Mouse (Mus musculus) heart, embryonic 14.5 days (tissue): ENCODE measurements around the gene Uvrag. TPM values are rescaled to one million over a fixed set of nuclear protein-coding genes. Genes with fewer than 3 reads are reported as not detected.

Experiments
- ATAC-seq: fragments of 200-750 bp; cut with Nextera tagmentation; 2 replicates; pipeline ENCODE4 v1.8.0; 2017; ENCODE audit warnings: low read depth, moderate TSS enrichment; ENCODE audit not compliant: insufficient number of reproducible peaks, insufficient read depth, low FRiP score
- H3K27ac ChIP-seq, 2 experiments: fragments of 200-500 bp in 1 of 2; fragments of 300-500 bp in 1 of 2; sonication (generic) in 1 of 2; replicated peaks in 1 of 2; 2 replicates each; pipeline ENCODE4 v1.5.1; 2012 to 2014; ENCODE audit warnings: low read depth in 2 of 2, low read length in 2 of 2, control low read depth in 1 of 2, mild to moderate bottlenecking in 1 of 2, mixed read lengths in 1 of 2; ENCODE audit not compliant: control insufficient read depth in 1 of 2, insufficient read depth in 1 of 2
- H3K27me3 ChIP-seq: fragments of 300-500 bp; sonication (generic); 2 replicates; pipeline ENCODE4 v1.6.1; 2014; ENCODE audit warnings: mild to moderate bottlenecking, low read length, control low read depth; ENCODE audit not compliant: control insufficient read depth, insufficient read depth
- H3K36me3 ChIP-seq: fragments of 300-500 bp; sonication (generic); 2 replicates; pipeline ENCODE4 v1.6.1; 2014; ENCODE audit warnings: mild to moderate bottlenecking, control low read depth, low read length, mixed read lengths; ENCODE audit not compliant: control insufficient read depth, insufficient read depth
- H3K4me1 ChIP-seq, 2 experiments: fragments of 200-500 bp in 1 of 2; fragments of 300-500 bp in 1 of 2; sonication (generic) in 1 of 2; 2 replicates each; pipeline ENCODE4 v1.6.1; 2012 to 2014; ENCODE audit warnings: low read length in 2 of 2, control low read depth in 1 of 2, mixed read lengths in 1 of 2; ENCODE audit not compliant: control insufficient read depth in 2 of 2, insufficient read depth in 2 of 2
- H3K4me2 ChIP-seq: fragments of 300-500 bp; sonication (generic); 2 replicates; pipeline ENCODE4 v1.6.1; 2014; ENCODE audit warnings: mild to moderate bottlenecking, low read length
- H3K4me3 ChIP-seq, 2 experiments: fragments of 200-500 bp in 1 of 2; fragments of 300-500 bp in 1 of 2; sonication (generic) in 1 of 2; 2 replicates each; pipeline ENCODE4 v1.5.1; 2012 to 2014; ENCODE audit warnings: low read length in 2 of 2, mild to moderate bottlenecking in 2 of 2, control low read depth in 1 of 2, low read depth in 1 of 2, moderate library complexity in 1 of 2; ENCODE audit not compliant: control insufficient read depth in 1 of 2, insufficient read depth in 1 of 2
- H3K9ac ChIP-seq: fragments of 300-500 bp; sonication (generic); 2 replicates; pipeline ENCODE4 v1.6.1; 2014; ENCODE audit warnings: mild to moderate bottlenecking, low read length
- H3K9me3 ChIP-seq: fragments of 300-500 bp; sonication (generic); 2 replicates; pipeline ENCODE4 v1.6.1; 2016; ENCODE audit warnings: low read length, control low read depth; ENCODE audit not compliant: control insufficient read depth
- whole genome bisulfite sequencing: fragments of 180-500 bp; shearing (Covaris S2); extraction: QIAGEN DNeasy Blood & Tissue Kit; methylation state at CpG from one replicate; pipeline ENCODE4 v1.1.7; 2014; 5-methylcytosine and 5-hydroxymethylcytosine counted together
- polyA plus RNA-seq: library from polyadenylated mRNA; unstranded; fragments of >200 nt; fragmentation: Nextera tagmentation; extraction: Ambion mirVana; gene quantifications from 2 replicates; pipeline ENCODE4 v1.2.1, GENCODE M21; 2014

Gene Uvrag
- polyA plus RNA-seq, 1 experiment from 2014 or later: 18.9 TPM

DNA sequence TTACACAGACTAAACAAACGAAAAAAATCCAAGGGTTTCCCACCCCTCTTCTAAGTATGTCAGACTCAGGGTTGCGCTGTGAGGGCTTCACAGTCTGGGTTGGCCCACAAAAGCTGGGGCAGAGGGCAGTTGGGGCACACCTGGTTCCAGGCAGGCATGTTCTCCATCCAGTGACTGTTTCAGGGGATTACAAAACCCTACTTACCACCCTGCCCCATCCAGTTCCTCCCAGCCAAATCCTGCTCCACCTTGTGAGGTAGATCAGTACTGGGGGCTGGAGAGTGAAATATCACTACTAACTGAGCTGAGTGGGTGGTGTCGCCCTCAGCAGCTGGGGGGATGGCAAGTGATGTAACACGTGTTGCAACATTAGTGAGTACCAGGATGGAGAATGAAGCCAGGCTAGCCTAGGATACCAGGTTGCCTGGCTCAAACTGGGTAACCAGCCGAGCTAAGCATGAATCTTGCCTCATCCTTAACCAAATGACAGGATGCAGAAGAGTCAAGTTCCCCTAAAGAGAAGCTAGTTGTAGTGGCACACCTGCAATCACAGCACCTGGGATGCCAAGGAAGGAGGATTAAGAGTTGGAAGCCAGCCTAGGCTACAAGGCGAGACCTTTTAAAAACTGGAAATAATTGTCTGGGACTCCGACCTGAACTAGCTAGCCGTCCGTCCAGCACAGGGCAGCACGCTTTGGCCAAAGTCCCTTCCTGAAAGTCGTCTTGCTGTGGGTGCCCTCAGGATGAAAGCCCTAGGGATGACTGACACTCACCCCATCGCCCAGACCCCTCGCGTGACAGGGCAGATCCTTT is 40.9 kb upstream of the Uvrag start:
- Histone ChIP-seq H3K36me3 (no peaks in the 10 kb centered on the region), H3K9ac (peak overlapping the region; percentile 74), H3K27ac (no peak overlapping the region), H3K4me3 (peak overlapping the region; percentile 52 to 66), H3K4me1 (peaks cover 2 to 3% of the 10 kb centered on the region in 2 experiments; a peak in 1 of 4 replicates), H3K27me3 (peaks cover 6% of the 10 kb centered on the region; the same call in 1 of the 2 replicates), H3K9me3 (no peaks in the 10 kb centered on the region), H3K4me2 (peak overlapping the region; percentile 90)
- WGBS: 24% methylated on average over 14 of the region's 14 CpGs
- 0 out of 2 replicates have a peak, but pooled peaks have one; percentile 8 for ATAC-seq

- WGBS: 68% methylated on average over 1 of the region's 1 CpGs
- peaks cover 6% of the 10 kb centered on the region; the same call in 1 of the 2 replicates for H3K27me3 ChIP-seq
- H3K9me3 ChIP-seq: no peaks in the 10 kb centered on the region
- H3K9ac ChIP-seq: no peak overlapping the region
- H3K36me3 ChIP-seq: no peaks in the 10 kb centered on the region
- H3K4me3 ChIP-seq: no peak overlapping the region
- no peak overlapping the region for H3K27ac ChIP-seq
- peaks cover 3 to 5% of the 10 kb centered on the region in 2 experiments; a peak in 2 of 4 replicates for H3K4me1 ChIP-seq
- ATAC-seq: no peak
- no peak overlapping the region for H3K4me2 ChIP-seq
These were observed 39.2 kb upstream of the Uvrag start for GRCm38 (mm10) chr7:99180162-99180561.

- WGBS: 86% methylated on average over 9 of the region's 9 CpGs
- peaks cover 3 to 5% of the 10 kb centered on the region in 2 experiments; a peak in 2 of 4 replicates for H3K4me1 ChIP-seq
- no peak overlapping the region for H3K9ac ChIP-seq
- H3K27me3 ChIP-seq: peaks cover 6% of the 10 kb centered on the region; the same call in 1 of the 2 replicates
- no peak overlapping the region for H3K27ac ChIP-seq
- H3K4me2 ChIP-seq: no peak overlapping the region
- no peaks in the 10 kb centered on the region for H3K36me3 ChIP-seq
- H3K4me3 ChIP-seq: no peak overlapping the region
- no peak for ATAC-seq
- no peaks in the 10 kb centered on the region for H3K9me3 ChIP-seq
These were observed 38.3 kb upstream of the Uvrag start for GRCm38 (mm10) chr7:99179271-99179670.

GRCm38 (mm10) chr7:99177386-99177785 is 36.4 kb upstream of the Uvrag start:
- Histone ChIP-seq H3K9me3 (no peaks in the 10 kb centered on the region), H3K4me2 (no peak overlapping the region), H3K27ac (no peak overlapping the region), H3K9ac (no peak overlapping the region), H3K27me3 (peaks cover 6% of the 10 kb centered on the region; the same call in 1 of the 2 replicates), H3K36me3 (no peaks in the 10 kb centered on the region), H3K4me1 (peaks cover 6 to 7% of the 10 kb centered on the region in 2 experiments), H3K4me3 (no peak overlapping the region)
- WGBS: 88% methylated on average over 5 of the region's 5 CpGs
- ATAC-seq: no peak

DNA sequence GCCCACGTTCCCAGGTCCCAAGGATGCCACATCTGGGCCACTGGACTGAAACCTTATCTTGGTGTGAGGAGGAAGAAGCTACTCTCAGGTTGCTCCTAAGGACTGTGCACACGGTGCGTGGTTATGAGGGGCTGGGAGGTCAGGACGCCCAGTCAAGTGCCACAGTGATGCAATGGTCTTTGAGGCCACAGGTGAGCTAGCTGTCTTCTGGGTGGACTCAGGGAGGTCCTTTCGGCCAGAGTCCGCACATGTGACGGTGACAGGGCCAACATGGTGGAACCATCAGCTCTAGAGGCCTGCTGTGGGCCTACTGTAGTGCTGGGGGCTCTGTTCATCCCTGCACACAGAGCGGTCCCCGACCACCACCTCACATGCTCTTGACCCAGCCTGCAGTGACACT is 34.7 kb upstream of the Uvrag start:
- 88% methylated on average over 9 of the region's 9 CpGs for WGBS
- no peak overlapping the region for H3K9ac ChIP-seq
- no peak for ATAC-seq

GRCm38 (mm10) chr7:99175118-99175517 is 34.2 kb upstream of the Uvrag start:
- 80% methylated on average over 11 of the region's 11 CpGs for WGBS
- H3K4me1 ChIP-seq: peaks cover 6 to 7% of the 10 kb centered on the region in 2 experiments
- H3K36me3 ChIP-seq: no peaks in the 10 kb centered on the region
- no peak overlapping the region for H3K9ac ChIP-seq
- no peak for ATAC-seq
- H3K4me2 ChIP-seq: no peak overlapping the region
- no peaks in the 10 kb centered on the region for H3K27me3 ChIP-seq
- no peak overlapping the region for H3K4me3 ChIP-seq
- no peak overlapping the region for H3K27ac ChIP-seq
- no peaks in the 10 kb centered on the region for H3K9me3 ChIP-seq

More for the DNA sequence above, 34.7 kb upstream of the Uvrag start:
- Histone ChIP-seq H3K9me3 (no peaks in the 10 kb centered on the region), H3K27me3 (no peaks in the 10 kb centered on the region), H3K27ac (no peak overlapping the region), H3K36me3 (no peaks in the 10 kb centered on the region), H3K4me2 (no peak overlapping the region), H3K4me3 (no peak overlapping the region), H3K4me1 (peaks cover 6 to 7% of the 10 kb centered on the region in 2 experiments)

- no peak for ATAC-seq
- Histone ChIP-seq H3K27me3 (no peaks in the 10 kb centered on the region), H3K36me3 (no peaks in the 10 kb centered on the region), H3K4me3 (no peak overlapping the region), H3K27ac (no peak overlapping the region), H3K9ac (no peak overlapping the region), H3K4me2 (no peak overlapping the region), H3K4me1 (peaks cover 6 to 7% of the 10 kb centered on the region in 2 experiments), H3K9me3 (no peaks in the 10 kb centered on the region)
- WGBS: 76% methylated on average over 4 of the region's 4 CpGs
These were observed 33.1 kb upstream of the Uvrag start for GRCm38 (mm10) chr7:99174006-99174405.
